Mouse (Mus musculus): ENCODE measurements around the gene Edn1. TPM values are rescaled to one million over a fixed set of nuclear protein-coding genes. Genes with fewer than 3 reads are reported as not detected.
A peak's percentile ranks its signal among the peaks of the same experiment; 100 is the strongest.

Edn1 gene
- polyA plus RNA-seq, 1 experiment from 2014 or later, result 2.8 TPM

- no peak for ATAC-seq (ENCODE audit: low FRiP score, low read depth)
Measured at GRCm38 (mm10) chr13:42300567-42300966, 709 bp upstream of the Edn1 start.

GRCm38 (mm10) chr13:42301961-42302861, 935 bp downstream of the Edn1 start:
- peaks cover 34% of the 10 kb centered on the region for H3K4me1 ChIP-seq
- H3K4me3 ChIP-seq, result peak overlapping the region; percentile 46
- H3K27ac ChIP-seq, result no peak overlapping the region
- H3K9ac ChIP-seq, result peak overlapping the region; percentile 59; the same call in 1 of the 2 replicates
- WGBS, result 31% methylated on average over 27 of the region's 27 CpGs
- H3K9me3 ChIP-seq, result no peaks in the 10 kb centered on the region
- peak overlapping the region; percentile 81 for H3K4me2 ChIP-seq (replicated peaks)
- no peak for ATAC-seq (ENCODE audit: low FRiP score, low read depth)
- H3K27me3 ChIP-seq, result peaks cover 58% of the 10 kb centered on the region
- no peaks in the 10 kb centered on the region for H3K36me3 ChIP-seq

More at GRCm38 (mm10) chr13:42300567-42300966, 709 bp upstream of the Edn1 start:
- Histone ChIP-seq H3K9me3 (no peaks in the 10 kb centered on the region), H3K27me3 (peaks cover 58% of the 10 kb centered on the region), H3K36me3 (no peaks in the 10 kb centered on the region), H3K27ac (no peak overlapping the region), H3K4me1 (peaks cover 34% of the 10 kb centered on the region), H3K4me3 (peak overlapping the region; percentile 46), H3K9ac (0 out of 2 replicates have a peak overlapping the region, but pooled peaks have one; percentile 59), H3K4me2 (replicated peaks) (peak overlapping the region; percentile 81)
- WGBS, result 5% methylated on average over 11 of the region's 11 CpGs

GRCm38 (mm10) chr13:42303180-42303929, 2.1 kb downstream of the Edn1 start:
- Histone ChIP-seq H3K27ac (no peak overlapping the region), H3K36me3 (no peaks in the 10 kb centered on the region), H3K9me3 (no peaks in the 10 kb centered on the region), H3K4me2 (replicated peaks) (peak overlapping the region; percentile 81), H3K4me1 (peaks cover 34% of the 10 kb centered on the region), H3K4me3 (peak overlapping the region; percentile 46), H3K9ac (no peak overlapping the region), H3K27me3 (peaks cover 58% of the 10 kb centered on the region)
- no peak for ATAC-seq (ENCODE audit: low FRiP score, low read depth)
- WGBS, result 47% methylated on average over 11 of the region's 11 CpGs

- peaks cover 58% of the 10 kb centered on the region for H3K27me3 ChIP-seq
- ATAC-seq (ENCODE audit: low FRiP score, low read depth), result no peak
Measured at GRCm38 (mm10) chr13:42304139-42304538, 2.9 kb downstream of the Edn1 start.

GRCm38 (mm10) chr13:42306870-42307800, 5.9 kb downstream of the Edn1 start:
- H3K9ac ChIP-seq, result no peak overlapping the region
- H3K4me2 ChIP-seq (replicated peaks), result no peak overlapping the region
- H3K9me3 ChIP-seq, result no peaks in the 10 kb centered on the region
- no peak for ATAC-seq (ENCODE audit: low FRiP score, low read depth)
- peaks cover 31% of the 10 kb centered on the region for H3K27me3 ChIP-seq
- no peaks in the 10 kb centered on the region for H3K36me3 ChIP-seq
- no peak overlapping the region for H3K27ac ChIP-seq
- no peak overlapping the region for H3K4me3 ChIP-seq
- H3K4me1 ChIP-seq, result peaks cover 23% of the 10 kb centered on the region
- WGBS, result 69% methylated on average over 14 of the region's 14 CpGs

More at GRCm38 (mm10) chr13:42304139-42304538, 2.9 kb downstream of the Edn1 start:
- no peak overlapping the region for H3K27ac ChIP-seq
- H3K9me3 ChIP-seq, result no peaks in the 10 kb centered on the region
- no peak overlapping the region for H3K4me3 ChIP-seq
- H3K9ac ChIP-seq, result no peak overlapping the region
- WGBS, result 70% methylated on average over 8 of the region's 8 CpGs
- peaks cover 34% of the 10 kb centered on the region for H3K4me1 ChIP-seq
- H3K4me2 ChIP-seq (replicated peaks), result no peak overlapping the region
- no peaks in the 10 kb centered on the region for H3K36me3 ChIP-seq

- Histone ChIP-seq H3K27ac (no peak overlapping the region), H3K4me3 (no peak overlapping the region), H3K27me3 (peaks cover 17% of the 10 kb centered on the region), H3K9ac (no peak overlapping the region), H3K36me3 (no peaks in the 10 kb centered on the region), H3K9me3 (no peaks in the 10 kb centered on the region), H3K4me2 (replicated peaks) (no peak overlapping the region), H3K4me1 (peaks cover 14% of the 10 kb centered on the region)
- no peak for ATAC-seq (ENCODE audit: low FRiP score, low read depth)
- 73% methylated on average over 16 of the region's 16 CpGs for WGBS
Measured at GRCm38 (mm10) chr13:42308368-42309103, 7.3 kb downstream of the Edn1 start.

GRCm38 (mm10) chr13:42309804-42310203, 8.5 kb downstream of the Edn1 start:
- Histone ChIP-seq H3K9ac (no peak overlapping the region), H3K4me3 (no peak overlapping the region), H3K4me1 (peaks cover 11% of the 10 kb centered on the region), H3K4me2 (replicated peaks) (no peak overlapping the region), H3K36me3 (no peaks in the 10 kb centered on the region), H3K27me3 (peaks cover 7% of the 10 kb centered on the region), H3K27ac (no peak overlapping the region), H3K9me3 (no peaks in the 10 kb centered on the region)
- WGBS, result 33% methylated on average over 11 of the region's 11 CpGs
- ATAC-seq (ENCODE audit: low FRiP score, low read depth), result no peak

GRCm38 (mm10) chr13:42315628-42316027, 14.4 kb downstream of the Edn1 start:
- Histone ChIP-seq H3K36me3 (no peaks in the 10 kb centered on the region), H3K4me1 (no peaks in the 10 kb centered on the region), H3K4me3 (no peak overlapping the region), H3K9me3 (no peaks in the 10 kb centered on the region; the same call in 1 of the 2 replicates), H3K4me2 (replicated peaks) (no peak overlapping the region), H3K9ac (no peak overlapping the region), H3K27me3 (no peaks in the 10 kb centered on the region), H3K27ac (no peak overlapping the region)
- no peak for ATAC-seq (ENCODE audit: low FRiP score, low read depth)
- 76% methylated on average over 1 of the region's 1 CpGs for WGBS

GRCm38 (mm10) chr13:42317808-42318207, 16.5 kb downstream of the Edn1 start:
- Histone ChIP-seq H3K4me1 (no peaks in the 10 kb centered on the region), H3K9me3 (no peaks in the 10 kb centered on the region; the same call in 1 of the 2 replicates), H3K27ac (no peak overlapping the region), H3K9ac (no peak overlapping the region), H3K36me3 (no peaks in the 10 kb centered on the region), H3K27me3 (no peaks in the 10 kb centered on the region), H3K4me3 (no peak overlapping the region), H3K4me2 (replicated peaks) (no peak overlapping the region)
- 82% methylated on average over 4 of the region's 4 CpGs for WGBS
- ATAC-seq (ENCODE audit: low FRiP score, low read depth), result no peak

- no peak overlapping the region for H3K4me3 ChIP-seq
- 82% methylated on average over 2 of the region's 2 CpGs for WGBS
- H3K9me3 ChIP-seq, result peaks cover 8% of the 10 kb centered on the region; the same call in 1 of the 2 replicates
- no peak overlapping the region for H3K9ac ChIP-seq
- H3K36me3 ChIP-seq, result no peaks in the 10 kb centered on the region
- H3K4me1 ChIP-seq, result no peaks in the 10 kb centered on the region
- no peak overlapping the region for H3K4me2 ChIP-seq (replicated peaks)
- H3K27ac ChIP-seq, result no peak overlapping the region
- no peak for ATAC-seq (ENCODE audit: low FRiP score, low read depth)
- H3K27me3 ChIP-seq, result no peaks in the 10 kb centered on the region
Measured at GRCm38 (mm10) chr13:42328576-42328975, 27.3 kb downstream of the Edn1 start.

GRCm38 (mm10) chr13:42331104-42331503, 29.8 kb downstream of the Edn1 start:
- Histone ChIP-seq H3K36me3 (no peaks in the 10 kb centered on the region), H3K27me3 (no peaks in the 10 kb centered on the region), H3K27ac (no peak overlapping the region), H3K9ac (no peak overlapping the region), H3K4me3 (no peak overlapping the region), H3K9me3 (peaks cover 8% of the 10 kb centered on the region; the same call in 1 of the 2 replicates), H3K4me2 (replicated peaks) (no peak overlapping the region), H3K4me1 (no peaks in the 10 kb centered on the region)
- no peak for ATAC-seq (ENCODE audit: low FRiP score, low read depth)
- 88% methylated on average over 2 of the region's 2 CpGs for WGBS

All from limb, embryonic 13.5 days (tissue).